Mouse (Mus musculus): ENCODE measurements around the gene Mmrn2.

DNA sequence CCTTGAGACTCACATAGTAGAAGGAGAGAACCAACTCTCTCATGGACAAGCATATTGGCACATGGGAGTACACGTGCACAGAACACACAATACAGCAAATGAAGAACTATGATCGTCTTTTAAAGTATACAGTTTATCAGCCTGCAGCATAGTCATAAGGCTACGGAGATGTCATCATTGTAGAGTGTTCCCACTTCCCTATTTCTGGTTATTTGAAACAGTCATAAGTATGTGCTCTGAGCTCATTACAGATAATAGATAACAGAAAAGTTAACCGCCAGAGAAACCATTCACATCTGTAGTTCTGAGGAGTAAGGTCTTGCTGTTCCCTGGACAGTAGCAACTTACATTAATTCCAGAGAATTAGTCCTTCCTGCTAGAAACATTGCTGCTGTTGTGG, 32.2 kb upstream of the Mmrn2 start:
- TF ChIP-seq CTCF (IDR thresholded peaks at IDR 0.05; ENCODE audit: low read depth, low read length) (no peak), POLR2A (IDR thresholded peaks at IDR 0.05; ENCODE audit: extremely low read depth, insufficient read depth, low read length) (no peak)

Data from liver, adult 2 months (tissue).